Mouse (Mus musculus) C2C12 (cell line): ENCODE data around the gene Rhebl1.

Experiments
- CEBPB ChIP-seq: IDR thresholded peaks from one replicate; pipeline ENCODE4 v1.6.1; 2011; ENCODE audit warnings: low read depth, mild to moderate bottlenecking, control low read depth, moderate library complexity
- CTCF ChIP-seq: IDR thresholded peaks from one replicate; pipeline ENCODE4 v1.5.1; 2011; ENCODE audit not compliant: control insufficient read depth, insufficient read depth, insufficient read length
- FOSL1 ChIP-seq: IDR thresholded peaks from one replicate; pipeline ENCODE4 v1.8.0; 2011; ENCODE audit warnings: mild to moderate bottlenecking, low read length; ENCODE audit not compliant: poor library complexity, insufficient read depth, severe bottlenecking
- MAX ChIP-seq: IDR thresholded peaks from one replicate; pipeline ENCODE4 v1.6.1; 2011; ENCODE audit warnings: mild to moderate bottlenecking, control low read depth
- MYOD1 ChIP-seq: IDR thresholded peaks from one replicate; pipeline ENCODE4 v1.6.1; 2011; ENCODE audit warnings: low read depth; ENCODE audit not compliant: control insufficient read depth, insufficient read length
- MYOG ChIP-seq: IDR thresholded peaks from one replicate; pipeline ENCODE4 v1.6.1; 2011; ENCODE audit not compliant: control insufficient read depth, insufficient read length; ENCODE audit errors: extremely low read depth
- USF1 ChIP-seq: IDR thresholded peaks from one replicate; pipeline ENCODE4 v1.6.1; 2011; ENCODE audit warnings: low read depth, mild to moderate bottlenecking, control low read depth, moderate library complexity

GRCm38 (mm10) chr15:98922581-98922980, 28.2 kb upstream of the Rhebl1 start:
- TF ChIP-seq CTCF (no peak), FOSL1 (no peak), MYOG (no peak), MYOD1 (no peak), USF1 (no peak), CEBPB (no peak), MAX (no peak)
